Mouse (Mus musculus) midbrain, embryonic 13.5 days (tissue): ENCODE measurements around the gene Dtnb. TPM values are rescaled to one million over a fixed set of nuclear protein-coding genes. Genes with fewer than 3 reads are reported as not detected.

Experiments
- ATAC-seq: fragments of 200-750 bp; cut with Nextera tagmentation; 2 replicates; pipeline ENCODE4 v1.8.0; 2017; ENCODE audit warnings: mild to moderate bottlenecking, moderate TSS enrichment, moderate library complexity
- H3K27ac ChIP-seq: fragments of 300-500 bp; sonication (generic); 2 replicates; pipeline ENCODE4 v1.5.1; 2015; ENCODE audit warnings: inconsistent platforms, mild to moderate bottlenecking, moderate library complexity
- H3K27me3 ChIP-seq: fragments of 300-500 bp; sonication (generic); 2 replicates; pipeline ENCODE4 v1.6.1; 2015; ENCODE audit warnings: mild to moderate bottlenecking, inconsistent platforms
- H3K36me3 ChIP-seq: fragments of 300-500 bp; sonication (generic); 2 replicates; pipeline ENCODE4 v1.6.1; 2015; ENCODE audit warnings: mild to moderate bottlenecking, inconsistent platforms
- H3K4me1 ChIP-seq: fragments of 300-500 bp; sonication (generic); replicated peaks from 2 replicates; pipeline ENCODE4 v1.6.1; 2015; ENCODE audit warnings: inconsistent platforms
- H3K4me2 ChIP-seq: fragments of 300-500 bp; sonication (generic); replicated peaks from 2 replicates; pipeline ENCODE4 v1.6.1; 2015; ENCODE audit warnings: moderate library complexity, mild to moderate bottlenecking, inconsistent platforms
- H3K4me3 ChIP-seq: fragments of 300-500 bp; sonication (generic); replicated peaks from 2 replicates; pipeline ENCODE4 v1.5.1; 2015; ENCODE audit warnings: mild to moderate bottlenecking, inconsistent platforms
- H3K9ac ChIP-seq: fragments of 300-500 bp; sonication (generic); replicated peaks from 2 replicates; pipeline ENCODE4 v1.6.1; 2015; ENCODE audit warnings: mild to moderate bottlenecking, inconsistent platforms
- H3K9me3 ChIP-seq: fragments of 300-500 bp; sonication (generic); 2 replicates; pipeline ENCODE4 v1.6.1; 2016; ENCODE audit warnings: mild to moderate bottlenecking, inconsistent platforms
- WGBS: fragments of 180-500 bp; shearing (Covaris S2); methylation state at CpG from one replicate; pipeline ENCODE4 v1.1.7; 2015; 5-methylcytosine and 5-hydroxymethylcytosine counted together
- polyA plus RNA-seq: library from polyadenylated mRNA; unstranded; fragments of >200 nt; fragmentation: Nextera tagmentation; extraction: Ambion mirVana; gene quantifications from 2 replicates; pipeline ENCODE4 v1.2.1, GENCODE M21; 2015

Dtnb gene
- polyA plus RNA-seq, 1 experiment from 2014 or later: 34.6 TPM

GRCm38 (mm10) chr12:3618144-3619020, 46.2 kb downstream of the Dtnb start:
- H3K4me1 ChIP-seq: no peaks in the 10 kb centered on the region
- no peak overlapping the region for H3K9ac ChIP-seq
- no peak overlapping the region for H3K4me3 ChIP-seq
- no peaks in the 10 kb centered on the region for H3K36me3 ChIP-seq
- no peak overlapping the region for H3K4me2 ChIP-seq
- H3K9me3 ChIP-seq: no peaks in the 10 kb centered on the region
- no peak overlapping the region for H3K27ac ChIP-seq
- no peaks in the 10 kb centered on the region for H3K27me3 ChIP-seq
- WGBS: 91% methylated on average over 7 of the region's 7 CpGs
- no peak for ATAC-seq

- Histone ChIP-seq H3K9me3 (no peaks in the 10 kb centered on the region), H3K36me3 (no peaks in the 10 kb centered on the region), H3K27me3 (no peaks in the 10 kb centered on the region), H3K27ac (no peak overlapping the region), H3K4me2 (no peak overlapping the region), H3K9ac (no peak overlapping the region), H3K4me3 (no peak overlapping the region), H3K4me1 (no peaks in the 10 kb centered on the region)
- 98% methylated on average over 3 of the region's 3 CpGs for WGBS
- ATAC-seq: no peak
These were observed 46.8 kb downstream of the Dtnb start for GRCm38 (mm10) chr12:3619021-3619367.

GRCm38 (mm10) chr12:3626880-3627279, 54.7 kb downstream of the Dtnb start:
- 82% methylated on average over 4 of the region's 4 CpGs for WGBS
- Histone ChIP-seq H3K27ac (no peak overlapping the region), H3K9ac (no peak overlapping the region), H3K4me2 (no peak overlapping the region), H3K4me3 (no peak overlapping the region), H3K27me3 (no peaks in the 10 kb centered on the region), H3K4me1 (0 out of 2 replicates have a peak, but pooled peaks cover 3% of the 10 kb centered on the region), H3K9me3 (no peaks in the 10 kb centered on the region), H3K36me3 (no peaks in the 10 kb centered on the region)
- no peak for ATAC-seq

- WGBS: 50% methylated on average over 3 of the region's 3 CpGs
- no peaks in the 10 kb centered on the region for H3K36me3 ChIP-seq
- no peaks in the 10 kb centered on the region for H3K27me3 ChIP-seq
- H3K4me2 ChIP-seq: no peak overlapping the region
- no peaks in the 10 kb centered on the region for H3K9me3 ChIP-seq
- H3K27ac ChIP-seq: no peak overlapping the region
- ATAC-seq: no peak
- H3K4me3 ChIP-seq: no peak overlapping the region
- H3K9ac ChIP-seq: no peak overlapping the region
- no peaks in the 10 kb centered on the region for H3K4me1 ChIP-seq
These were observed 69.8 kb downstream of the Dtnb start for GRCm38 (mm10) chr12:3641931-3642330.

GRCm38 (mm10) chr12:3656799-3657198, 84.6 kb downstream of the Dtnb start:
- no peaks in the 10 kb centered on the region for H3K27me3 ChIP-seq
- H3K9me3 ChIP-seq: no peaks in the 10 kb centered on the region
- H3K4me1 ChIP-seq: no peaks in the 10 kb centered on the region
- H3K4me2 ChIP-seq: no peak overlapping the region
- no peak for ATAC-seq
- no peak overlapping the region for H3K4me3 ChIP-seq
- H3K36me3 ChIP-seq: no peaks in the 10 kb centered on the region
- H3K27ac ChIP-seq: no peak overlapping the region
- WGBS: 82% methylated on average over 7 of the region's 7 CpGs
- H3K9ac ChIP-seq: no peak overlapping the region

GRCm38 (mm10) chr12:3657234-3657633, 85.1 kb downstream of the Dtnb start:
- WGBS: 93% methylated on average over 4 of the region's 4 CpGs
- H3K27me3 ChIP-seq: no peaks in the 10 kb centered on the region
- no peak for ATAC-seq

GRCm38 (mm10) chr12:3657786-3658185, 85.6 kb downstream of the Dtnb start:
- WGBS: 89% methylated on average over 10 of the region's 10 CpGs
- ATAC-seq: no peak
- no peak overlapping the region for H3K4me3 ChIP-seq

More at GRCm38 (mm10) chr12:3657234-3657633, 85.1 kb downstream of the Dtnb start:
- no peak overlapping the region for H3K4me2 ChIP-seq
- no peaks in the 10 kb centered on the region for H3K9me3 ChIP-seq
- H3K9ac ChIP-seq: no peak overlapping the region
- no peaks in the 10 kb centered on the region for H3K36me3 ChIP-seq
- H3K27ac ChIP-seq: no peak overlapping the region
- no peak overlapping the region for H3K4me3 ChIP-seq
- 0 out of 2 replicates have a peak, but pooled peaks cover under 1% of the 10 kb centered on the region for H3K4me1 ChIP-seq

GRCm38 (mm10) chr12:3659554-3660311, 87.6 kb downstream of the Dtnb start:
- no peak overlapping the region for H3K4me3 ChIP-seq

More at GRCm38 (mm10) chr12:3657786-3658185, 85.6 kb downstream of the Dtnb start:
- H3K9ac ChIP-seq: no peak overlapping the region
- no peaks in the 10 kb centered on the region for H3K36me3 ChIP-seq
- no peak overlapping the region for H3K4me2 ChIP-seq
- 0 out of 2 replicates have a peak, but pooled peaks cover 6% of the 10 kb centered on the region for H3K4me1 ChIP-seq
- no peaks in the 10 kb centered on the region for H3K27me3 ChIP-seq
- H3K9me3 ChIP-seq: no peaks in the 10 kb centered on the region
- no peak overlapping the region for H3K27ac ChIP-seq

GRCm38 (mm10) chr12:3660985-3661635, 88.9 kb downstream of the Dtnb start:
- Histone ChIP-seq H3K4me3 (no peak overlapping the region), H3K4me2 (no peak overlapping the region), H3K9ac (no peak overlapping the region), H3K27ac (no peak overlapping the region), H3K9me3 (no peaks in the 10 kb centered on the region), H3K27me3 (no peaks in the 10 kb centered on the region), H3K36me3 (no peaks in the 10 kb centered on the region), H3K4me1 (0 out of 2 replicates have a peak, but pooled peaks cover 6% of the 10 kb centered on the region)
- WGBS: 81% methylated on average over 1 of the region's 1 CpGs
- ATAC-seq: no peak

More at GRCm38 (mm10) chr12:3659554-3660311, 87.6 kb downstream of the Dtnb start:
- H3K4me1 ChIP-seq: 0 out of 2 replicates have a peak, but pooled peaks cover 6% of the 10 kb centered on the region
- H3K27me3 ChIP-seq: no peaks in the 10 kb centered on the region
- H3K27ac ChIP-seq: no peak overlapping the region
- no peak for ATAC-seq
- no peaks in the 10 kb centered on the region for H3K9me3 ChIP-seq
- 89% methylated on average over 4 of the region's 4 CpGs for WGBS
- no peak overlapping the region for H3K9ac ChIP-seq
- H3K36me3 ChIP-seq: no peaks in the 10 kb centered on the region
- H3K4me2 ChIP-seq: no peak overlapping the region

- no peak overlapping the region for H3K4me3 ChIP-seq
- H3K36me3 ChIP-seq: no peaks in the 10 kb centered on the region
- ATAC-seq: no peak
- H3K4me2 ChIP-seq: no peak overlapping the region
- no peak overlapping the region for H3K9ac ChIP-seq
- no peaks in the 10 kb centered on the region for H3K9me3 ChIP-seq
- H3K27me3 ChIP-seq: no peaks in the 10 kb centered on the region
- no peak overlapping the region for H3K27ac ChIP-seq
- 0 out of 2 replicates have a peak, but pooled peaks cover 6% of the 10 kb centered on the region for H3K4me1 ChIP-seq
These were observed 90.5 kb downstream of the Dtnb start for GRCm38 (mm10) chr12:3662660-3663059.

GRCm38 (mm10) chr12:3663386-3663785, 91.2 kb downstream of the Dtnb start:
- 0 out of 2 replicates have a peak, but pooled peaks cover 6% of the 10 kb centered on the region for H3K4me1 ChIP-seq
- H3K4me2 ChIP-seq: no peak overlapping the region
- H3K4me3 ChIP-seq: no peak overlapping the region
- no peaks in the 10 kb centered on the region for H3K36me3 ChIP-seq
- no peak for ATAC-seq
- WGBS: 88% methylated on average over 7 of the region's 7 CpGs
- no peaks in the 10 kb centered on the region for H3K27me3 ChIP-seq
- no peaks in the 10 kb centered on the region for H3K9me3 ChIP-seq
- H3K9ac ChIP-seq: no peak overlapping the region
- no peak overlapping the region for H3K27ac ChIP-seq
